Mouse (Mus musculus) adrenal gland, adult 18-20 months (tissue): Measurements from ENCODE around the gene Usp39. TPM values are rescaled to one million over a fixed set of nuclear protein-coding genes. Genes with fewer than 3 reads are reported as not detected.

Experiments used
- total RNA-seq, 2 experiments: library from RNA; stranded (reverse); gene quantifications; 1 replicate in 1 of 2; 2 replicates in 1 of 2; pipeline ENCODE4 v1.2.3; 2021

The Usp39 gene
- total RNA-seq, 2 experiments from 2014 or later, result 30.9 to 31.7 TPM

Other genes starting within 250 kb of the Usp39 start
- 100 to 1,000 TPM; 133 to 192 TPM for gene St3gal5, start 247.6 kb downstream of the Usp39 start, total RNA-seq
- 1 to 10 TPM; 2.9 to 3.7 TPM for gene Atoh8, start 109.6 kb downstream of the Usp39 start, total RNA-seq
- not detected for gene Sftpb, start 40.6 kb downstream of the Usp39 start, total RNA-seq
- 10 to 100 TPM; 24.2 to 33.2 TPM for gene 0610030E20Rik, start 2.1 kb upstream of the Usp39 start, total RNA-seq
- 10 to 100 TPM; 24.3 to 24.4 TPM for gene Tmem150a, start 10.3 kb upstream of the Usp39 start, total RNA-seq
- gene Rnf181, start 21.8 kb upstream of the Usp39 start, total RNA-seq, result 100 to 1,000 TPM; 187 to 460 TPM
- 10 to 100 TPM; 22.9 to 25.5 TPM for gene Vamp5, start 35.3 kb upstream of the Usp39 start, total RNA-seq
- 100 to 1,000 TPM; 111 to 140 TPM for gene Vamp8, start 45.5 kb upstream of the Usp39 start, total RNA-seq
- gene Ggcx, start 69.1 kb upstream of the Usp39 start, total RNA-seq, result 10 to 100 TPM; 48.6 to 59.5 TPM
- gene Mat2a, start 94.4 kb upstream of the Usp39 start, total RNA-seq, result 100 to 1,000 TPM; 291 to 320 TPM
- gene Sh2d6, start 176.5 kb upstream of the Usp39 start, total RNA-seq, result under 1 TPM; 0.26 to 0.27 TPM
- gene Capg, start 199.2 kb upstream of the Usp39 start, total RNA-seq, result 10 to 100 TPM; 43.1 to 57.0 TPM